Mouse (Mus musculus) megakaryocyte, embryonic 14.5 days (primary cell): ENCODE data around the gene Chmp2a.

ENCODE experiments used
- FLI1 ChIP-seq: IDR thresholded peaks from 2 replicates; pipeline ENCODE4 v1.6.1; 2012; ENCODE audit warnings: low read length, inconsistent platforms, mixed read lengths
- GATA1 ChIP-seq: IDR thresholded peaks from 3 replicates; pipeline ENCODE4 v1.6.1; 2012; ENCODE audit warnings: mixed read lengths, low read length, inconsistent platforms, borderline replicate concordance

DNA sequence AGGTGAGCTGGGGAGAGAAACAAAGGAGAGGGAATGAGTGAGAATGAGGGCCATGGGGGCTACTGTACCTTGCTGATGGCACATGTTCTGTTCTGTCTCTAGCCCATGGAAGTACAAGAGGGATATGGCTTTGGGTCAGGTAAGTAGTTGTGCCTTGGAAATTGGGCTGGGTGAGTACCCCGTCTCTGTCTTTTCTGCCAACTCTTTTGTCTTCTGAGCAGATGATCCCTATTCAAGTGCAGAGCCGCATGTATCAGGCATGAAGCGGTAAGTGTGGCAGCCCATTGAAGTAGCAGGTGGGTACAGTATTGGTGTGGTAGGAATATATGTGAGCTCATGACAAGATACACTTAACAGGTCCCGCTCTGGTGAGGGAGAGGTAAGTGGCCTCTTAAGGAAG lies 5.6 kb downstream of the Chmp2a start:
- TF ChIP-seq GATA1 (no peak), FLI1 (no peak)
